Mouse (Mus musculus) CH12.LX (cell line): ENCODE measurements at regions not wholly inside any gene's neighbourhood (a gene's known extent, or its start where the extent isn't known, plus 50 kb on each side); places are given as distances from the start of the nearest gene placed in this dataset.

ENCODE experiments used
- DNase-seq: peaks from one replicate; pipeline ENCODE4 v3.0.0-alpha.2; 2013; ENCODE audit errors: extremely low read depth
- H3K27ac ChIP-seq: 2 replicates; pipeline ENCODE4 v1.5.1; 2012; ENCODE audit warnings: low read depth, mild to moderate bottlenecking, control low read depth, moderate library complexity; ENCODE audit not compliant: insufficient read depth
- H3K27me3 ChIP-seq: replicated peaks from 2 replicates; pipeline ENCODE3; 2012; ENCODE audit warnings: inconsistent platforms
- H3K36me3 ChIP-seq, 2 experiments: replicated peaks in 1 of 2; 2 replicates each; pipeline versions ENCODE3 to v1.6.1; 2012; ENCODE audit warnings: inconsistent platforms in 1 of 2, low read length in 1 of 2, mild to moderate bottlenecking in 1 of 2, mixed read lengths in 1 of 2, moderate library complexity in 1 of 2; ENCODE audit not compliant: control insufficient read depth in 1 of 2, insufficient read depth in 1 of 2
- H3K4me1 ChIP-seq, 2 experiments: 2 replicates each; pipeline ENCODE4 v1.6.1; 2012; ENCODE audit warnings: inconsistent platforms in 1 of 2, moderate library complexity in 1 of 2; ENCODE audit not compliant: insufficient read depth in 2 of 2, control insufficient read depth in 1 of 2
- H3K4me2 ChIP-seq: 2 replicates; pipeline ENCODE4 v1.6.1; 2012; ENCODE audit warnings: low read depth, mild to moderate bottlenecking, control low read depth; ENCODE audit not compliant: poor library complexity, insufficient read depth, severe bottlenecking
- H3K4me3 ChIP-seq, 3 experiments: fragments of 150-350 bp in 1 of 3; sonication (generic) in 1 of 3; replicated peaks in 1 of 3; 2 replicates each; pipeline versions ENCODE3 to v1.5.1; 2011 to 2012; ENCODE audit warnings: low read depth in 2 of 3, low read length in 2 of 3, mild to moderate bottlenecking in 2 of 3, moderate library complexity in 2 of 3, control low read depth in 1 of 3, improper control_type of control experiment in 1 of 3, inconsistent platforms in 1 of 3, mixed read lengths in 1 of 3; ENCODE audit not compliant: poor library complexity in 1 of 3
- H3K79me2 ChIP-seq: replicated peaks from 2 replicates; pipeline ENCODE4 v1.6.1; 2012; ENCODE audit warnings: mild to moderate bottlenecking, moderate library complexity; ENCODE audit not compliant: control insufficient read depth, poor library complexity, insufficient read depth, severe bottlenecking; ENCODE audit errors: extremely low read depth
- H3K9ac ChIP-seq: 2 replicates; pipeline ENCODE4 v1.6.1; 2012; ENCODE audit warnings: low read depth, mild to moderate bottlenecking, control low read depth, moderate library complexity; ENCODE audit not compliant: insufficient read depth
- H3K9me3 ChIP-seq: replicated peaks from 2 replicates; pipeline ENCODE3; 2012; ENCODE audit warnings: low read length, inconsistent platforms, mixed read lengths
- BHLHE40 ChIP-seq: IDR thresholded peaks from 2 replicates; pipeline ENCODE4 v1.6.1; 2011; ENCODE audit warnings: mild to moderate bottlenecking, low read depth, low read length, improper control_type of control experiment
- CHD1 ChIP-seq: IDR thresholded peaks from 2 replicates; pipeline ENCODE4 v1.6.1; 2012; ENCODE audit warnings: low read depth, low read length, improper control_type of control experiment, inconsistent platforms
- CHD2 ChIP-seq: IDR thresholded peaks from 2 replicates; pipeline ENCODE4 v1.6.1; 2011; ENCODE audit warnings: low read length, improper control_type of control experiment
- CTCF ChIP-seq, 2 experiments: IDR thresholded peaks in 1 of 2; conservative IDR thresholded peaks in 1 of 2; 2 replicates each; pipeline ENCODE4 v1.5.1; 2011 to 2012; ENCODE audit warnings: low read depth in 2 of 2, low read length in 2 of 2, improper control_type of control experiment in 1 of 2, inconsistent platforms in 1 of 2, mild to moderate bottlenecking in 1 of 2, moderate library complexity in 1 of 2
- ELF1 ChIP-seq: IDR thresholded peaks from 2 replicates; pipeline ENCODE4 v1.6.1; 2014; ENCODE audit warnings: low read depth, mild to moderate bottlenecking, inconsistent platforms, low read length, improper control_type of control experiment
- ETS1 ChIP-seq: conservative IDR thresholded peaks from 2 replicates; pipeline ENCODE4 v1.6.1; 2012; ENCODE audit warnings: low read depth, mild to moderate bottlenecking, inconsistent platforms, low read length, improper control_type of control experiment, moderate library complexity
- HCFC1 ChIP-seq: IDR thresholded peaks from 2 replicates; pipeline ENCODE4 v1.6.1; 2012; ENCODE audit warnings: low read depth, mild to moderate bottlenecking, inconsistent platforms, low read length, improper control_type of control experiment
- IRF4 ChIP-seq: IDR thresholded peaks from 2 replicates; pipeline ENCODE4 v1.6.1; 2014; ENCODE audit warnings: low read depth, mild to moderate bottlenecking, inconsistent platforms, low read length, improper control_type of control experiment
- JUND ChIP-seq: conservative IDR thresholded peaks from 2 replicates; pipeline ENCODE4 v1.6.1; 2011; ENCODE audit warnings: low read depth, low read length, improper control_type of control experiment
- KAT2A ChIP-seq: IDR thresholded peaks from 2 replicates; pipeline ENCODE4 v1.6.1; 2012; ENCODE audit warnings: low read length, improper control_type of control experiment, inconsistent platforms; ENCODE audit not compliant: insufficient replicate concordance
- MAFK ChIP-seq: IDR thresholded peaks from 2 replicates; pipeline ENCODE4 v1.6.1; 2011; ENCODE audit warnings: low read length, improper control_type of control experiment; ENCODE audit not compliant: insufficient replicate concordance
- MAX ChIP-seq: IDR thresholded peaks from 2 replicates; pipeline ENCODE4 v1.6.1; 2011; ENCODE audit warnings: low read length, improper control_type of control experiment
- MEF2A ChIP-seq: IDR thresholded peaks from 2 replicates; pipeline ENCODE4 v1.6.1; 2014; ENCODE audit warnings: low read depth, mild to moderate bottlenecking, inconsistent platforms, low read length, improper control_type of control experiment, borderline replicate concordance
- MXI1 ChIP-seq: IDR thresholded peaks from 2 replicates; pipeline ENCODE4 v1.6.1; 2011; ENCODE audit warnings: mild to moderate bottlenecking, low read depth, low read length, improper control_type of control experiment
- MYC ChIP-seq: IDR thresholded peaks from 2 replicates; pipeline ENCODE4 v1.6.1; 2011; ENCODE audit warnings: low read depth, mild to moderate bottlenecking, improper control_type of control experiment, low read length
- NELFE ChIP-seq: IDR thresholded peaks from 2 replicates; pipeline ENCODE4 v1.6.1; 2011; ENCODE audit warnings: low read depth, low read length, improper control_type of control experiment
- NRF1 ChIP-seq: IDR thresholded peaks from 2 replicates; pipeline ENCODE4 v1.6.1; 2014; ENCODE audit warnings: low read depth, mild to moderate bottlenecking, inconsistent platforms, low read length, improper control_type of control experiment, moderate library complexity
- PAX5 ChIP-seq: IDR thresholded peaks from 2 replicates; pipeline ENCODE4 v1.6.1; 2012; ENCODE audit warnings: low read length, inconsistent platforms, mixed read lengths
- POLR2A ChIP-seq: IDR thresholded peaks from 2 replicates; pipeline ENCODE4 v1.6.1; 2011; ENCODE audit warnings: low read depth, mild to moderate bottlenecking, improper control_type of control experiment, low read length
- POLR2AphosphoS2 ChIP-seq: IDR thresholded peaks from 2 replicates; pipeline ENCODE4 v1.6.1; 2011; ENCODE audit warnings: low read depth, low read length, improper control_type of control experiment
- RAD21 ChIP-seq: IDR thresholded peaks from 2 replicates; pipeline ENCODE4 v1.6.1; 2011; ENCODE audit warnings: low read depth, mild to moderate bottlenecking, low read length, improper control_type of control experiment, moderate library complexity
- RCOR1 ChIP-seq: conservative IDR thresholded peaks from 2 replicates; pipeline ENCODE4 v1.6.1; 2012; ENCODE audit warnings: low read depth, mild to moderate bottlenecking, inconsistent platforms, low read length, improper control_type of control experiment
- SIN3A ChIP-seq: IDR thresholded peaks from 2 replicates; pipeline ENCODE4 v1.6.1; 2012; ENCODE audit warnings: low read length, improper control_type of control experiment, inconsistent platforms
- TCF12 ChIP-seq: IDR thresholded peaks from 2 replicates; pipeline ENCODE4 v1.6.1; 2014; ENCODE audit warnings: low read depth, mild to moderate bottlenecking, inconsistent platforms, low read length, improper control_type of control experiment
- UBTF ChIP-seq: IDR thresholded peaks from 2 replicates; pipeline ENCODE4 v1.6.1; 2012; ENCODE audit warnings: low read depth, mild to moderate bottlenecking, inconsistent platforms, low read length, improper control_type of control experiment, moderate library complexity
- USF1 ChIP-seq: IDR thresholded peaks from 2 replicates; pipeline ENCODE4 v1.6.1; 2014; ENCODE audit warnings: low read depth, mild to moderate bottlenecking, inconsistent platforms, low read length, improper control_type of control experiment
- USF2 ChIP-seq: conservative IDR thresholded peaks from 2 replicates; pipeline ENCODE4 v1.6.1; 2011; ENCODE audit warnings: low read depth, low read length, improper control_type of control experiment
- ZC3H11A ChIP-seq: IDR thresholded peaks from 2 replicates; pipeline ENCODE4 v1.6.1; 2012; ENCODE audit warnings: low read depth, mild to moderate bottlenecking, inconsistent platforms, low read length, improper control_type of control experiment
- ZKSCAN1 ChIP-seq: IDR thresholded peaks from 2 replicates; pipeline ENCODE4 v1.6.1; 2012; ENCODE audit warnings: low read depth, inconsistent platforms, low read length, improper control_type of control experiment, borderline replicate concordance
- ZMIZ1 ChIP-seq: IDR thresholded peaks from 2 replicates; pipeline ENCODE4 v1.6.1; 2012; ENCODE audit warnings: low read depth, mild to moderate bottlenecking, inconsistent platforms, low read length, improper control_type of control experiment
- ZNF384 ChIP-seq: IDR thresholded peaks from 2 replicates; pipeline ENCODE4 v1.6.1; 2012; ENCODE audit warnings: low read depth, low read length, improper control_type of control experiment, inconsistent platforms
- dilution Hi-C: fragments of 300-500 bp; cut with MboI; formaldehyde crosslinking; loops from 2 replicates; pipeline ENCODE4 v1.14.3; 2020; ENCODE audit warnings: low sequenced_read_pairs; ENCODE audit not compliant: extremely low pct_unique_long_range_greater_than_20kb, extremely low pct_ligation_motif_present
- in situ Hi-C: fragments of 300-500 bp; cut with MboI; formaldehyde crosslinking; loops from 3 replicates; pipeline ENCODE4 v1.14.3; 2019; ENCODE audit warnings: low sequenced_read_pairs, low pct_ligation_motif_present, low pct_unique_long_range_greater_than_20kb, mixed read lengths

- H3K9ac ChIP-seq, result no peak overlapping the region
- peaks cover 0 to 23% of the 10 kb centered on the region in 2 experiments; a peak in 3 of 4 replicates for H3K4me1 ChIP-seq
- H3K9me3 ChIP-seq, result no peaks in the 10 kb centered on the region
- dilution Hi-C loops (no loop called here), in situ Hi-C loops (loop anchor here (10.0 kb wide), 1 partner anchor 88 kb away; the partner anchor contains the start of gene Tpm1)
- no peak overlapping the region for H3K4me3 ChIP-seq
- H3K27me3 ChIP-seq, result no peaks in the 10 kb centered on the region
- H3K79me2 ChIP-seq, result no peaks in the 10 kb centered on the region
- no peaks in the 10 kb centered on the region for H3K36me3 ChIP-seq
- DNase-seq, result no peak
- no peak overlapping the region for H3K4me2 ChIP-seq
- TF ChIP-seq MAX, result no peak
- no peak for TF ChIP-seq TCF12
- no peak for TF ChIP-seq UBTF
- TF ChIP-seq MYC, result no peak
- no peak for TF ChIP-seq CHD2
- TF ChIP-seq CTCF (conservative IDR thresholded peaks at IDR 0.05 in 1 of 2, IDR thresholded peaks at IDR 0.05 in 1 of 2; ENCODE audit: low read depth in 2 of 2, low read length in 2 of 2), result no peak
- TF ChIP-seq ZC3H11A, result no peak
- no peak for TF ChIP-seq IRF4
- TF ChIP-seq NRF1, result no peak
- TF ChIP-seq MXI1, result no peak
- TF ChIP-seq ETS1, result no peak
- TF ChIP-seq CHD1, result no peak
- TF ChIP-seq POLR2AphosphoS2, result no peak
- no peak for TF ChIP-seq PAX5
- TF ChIP-seq RCOR1, result no peak
- no peak for TF ChIP-seq JUND
- no peak for TF ChIP-seq MEF2A
- TF ChIP-seq MAFK, result no peak
- TF ChIP-seq SIN3A, result no peak
- no peak for TF ChIP-seq ZKSCAN1
- H3K27ac ChIP-seq, result no peak overlapping the region
Measured at GRCm38 (mm10) chr9:67132370-67132769, 83.2 kb upstream of the Tpm1 start.

GRCm38 (mm10) chr9:67130730-67131440 lies 81.7 kb upstream of the Tpm1 start:
- no peaks in the 10 kb centered on the region for H3K79me2 ChIP-seq
- in situ Hi-C loops, result loop anchor here (10.0 kb wide), 1 partner anchor 86 kb away; the partner anchor contains the start of gene Tpm1
- no peak overlapping the region for H3K4me3 ChIP-seq
- DNase-seq, result no peak
- TF ChIP-seq ZNF384, result no peak
- no peak for TF ChIP-seq ZKSCAN1
- TF ChIP-seq RAD21, result no peak
- TF ChIP-seq HCFC1, result no peak
- no peak for TF ChIP-seq USF1
- TF ChIP-seq PAX5, result no peak
- no peak for TF ChIP-seq ELF1
- no peak for TF ChIP-seq KAT2A
- TF ChIP-seq CHD2, result no peak
- no peak for TF ChIP-seq USF2
- no peak for TF ChIP-seq POLR2A
- TF ChIP-seq BHLHE40, result no peak
- TF ChIP-seq NRF1, result no peak
- TF ChIP-seq NELFE, result no peak
- TF ChIP-seq ZMIZ1, result no peak
- dilution Hi-C loops, result no loop called here
- no peak overlapping the region for H3K4me2 ChIP-seq
- H3K4me1 ChIP-seq, result peaks cover 0 to 18% of the 10 kb centered on the region in 2 experiments; a peak in 3 of 4 replicates
- no peak overlapping the region for H3K27ac ChIP-seq
- no peaks in the 10 kb centered on the region for H3K9me3 ChIP-seq
- H3K27me3 ChIP-seq, result no peaks in the 10 kb centered on the region
- no peak overlapping the region for H3K9ac ChIP-seq
- H3K36me3 ChIP-seq, result no peaks in the 10 kb centered on the region
